In the genomic region with DNA sequence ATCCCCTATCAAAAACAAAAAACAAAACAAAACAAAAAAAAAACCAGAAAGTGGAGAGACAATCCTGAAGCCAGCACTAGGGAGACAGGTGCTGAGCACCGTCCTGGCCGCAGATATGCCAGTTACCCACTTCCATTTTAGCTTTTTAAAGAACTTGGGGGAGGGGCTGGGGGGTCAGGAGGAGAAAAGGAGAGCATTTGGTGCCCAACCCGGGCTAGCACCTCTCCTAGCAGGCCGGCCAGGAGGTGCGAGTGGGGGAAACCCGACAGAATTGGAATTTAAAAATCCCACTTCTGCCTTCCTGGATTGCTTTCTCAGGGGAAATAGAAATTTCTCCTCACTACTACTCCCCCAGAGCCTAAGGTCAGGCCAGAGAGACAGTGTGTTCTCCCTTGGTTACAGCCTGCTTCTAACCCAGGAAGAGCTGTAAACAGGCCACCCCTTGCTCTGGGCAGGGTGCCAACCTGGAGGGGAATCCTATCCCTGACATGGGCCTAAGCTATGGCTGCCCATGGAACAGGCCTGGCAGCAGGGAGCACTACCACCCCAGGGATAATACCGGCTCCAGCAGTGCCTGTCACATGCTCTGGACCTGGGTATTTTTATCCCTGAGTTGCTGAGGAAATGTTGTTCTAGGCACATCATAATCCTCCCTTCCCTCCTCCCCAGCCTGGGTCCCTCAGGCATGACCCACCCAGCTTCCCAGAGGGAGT, we compare ENCODE assay signal across 8 mouse cellular contexts. TPM values are rescaled to one million over a fixed set of nuclear protein-coding genes. Genes with fewer than 3 reads are reported as not detected.
DNase-seq lines count a peak whose midpoint lies in the region; ATAC-seq and TF ChIP-seq lines count a peak whose summit lies in the region.

No protein-coding gene starts in this region.

- DNase-seq in ES-E14 (ENCODE audit: low read depth, low spot score): no peak
- DNase-seq in adrenal gland, postnatal 10 days: peak; percentile 88
- peak; percentile 79 to 81 for DNase-seq in heart, postnatal 36 days
- peak; percentile 50 to 69 for DNase-seq in left cerebral cortex, postnatal 25 days (ENCODE audit: low spot score in 2 of 2)

- peak overlapping the region; percentile 99 for H3K4me2 ChIP-seq in forebrain, embryonic 13.5 days
- peak overlapping the region; percentile 96 for H3K4me2 ChIP-seq in midbrain, embryonic 12.5 days (replicated peaks)

- H3K9me3 ChIP-seq in ES-E14 (ENCODE audit: control insufficient read depth, insufficient read depth, low read depth, low read length): no peaks in the 10 kb centered on the region
- H3K9me3 ChIP-seq in forebrain, embryonic 13.5 days (replicated peaks): no peaks in the 10 kb centered on the region
- no peaks in the 10 kb centered on the region for H3K9me3 ChIP-seq in midbrain, embryonic 12.5 days

- ATAC-seq in forebrain, embryonic 13.5 days: no peak
- no peak for ATAC-seq in midbrain, embryonic 12.5 days (ENCODE audit: low FRiP score, low read depth)
- ATAC-seq in erythroid progenitor cell, adult 5-6 weeks (replicated peaks; ENCODE audit: low FRiP score, poor library complexity, severe bottlenecking): no peak

- intact Hi-C loops in heart, postnatal 36 days (cut with DNase I): loop anchor here (5.0 kb wide), 1 partner anchor 142 kb away; no protein-coding TSS in a partner anchor
- intact Hi-C loops in left cerebral cortex, postnatal 25 days (cut with DNase I): loop anchor here (1.0 to 2.0 kb wide), 2 partner anchors 15 to 36 kb away; no protein-coding TSS in a partner anchor

- peak overlapping the region; percentile 67; the same call in 1 of the 2 replicates for H3K27ac ChIP-seq in ES-E14 (ENCODE audit: insufficient read depth, low read depth, low read length, poor library complexity, severe bottlenecking)
- H3K27ac ChIP-seq in forebrain, embryonic 13.5 days: peak overlapping the region; percentile 88
- H3K27ac ChIP-seq in midbrain, embryonic 12.5 days (replicated peaks): peak overlapping the region; percentile 91
- H3K27ac ChIP-seq in testis, adult 2 months (ENCODE audit: control insufficient read depth, insufficient read depth, low read depth, low read length): peak overlapping the region; percentile 86

- in situ Hi-C loops in ES-E14 (cut with MboI; ENCODE audit: low sequenced_read_pairs in 2 of 2, unreplicated experiment in 2 of 2): no loop called here

- 32% methylated on average over 7 of the region's 7 CpGs for WGBS in forebrain, embryonic 13.5 days
- 42% methylated on average over 7 of the region's 7 CpGs for WGBS in midbrain, embryonic 12.5 days

- H3K4me1 ChIP-seq in ES-E14 (ENCODE audit: control insufficient read depth in 2 of 2, insufficient read depth in 2 of 2, low read length in 2 of 2, poor library complexity in 1 of 2): peaks cover 9 to 29% of the 10 kb centered on the region in 2 experiments
- H3K4me1 ChIP-seq in forebrain, embryonic 13.5 days: peaks cover 69% of the 10 kb centered on the region
- peaks cover 65% of the 10 kb centered on the region for H3K4me1 ChIP-seq in midbrain, embryonic 12.5 days
- peaks cover 29% of the 10 kb centered on the region for H3K4me1 ChIP-seq in testis, adult 2 months (ENCODE audit: control insufficient read depth, insufficient read depth, low read length)

- H3K4me3 ChIP-seq in ES-E14 (ENCODE audit: insufficient read depth in 1 of 2, low read depth in 1 of 2, low read length in 2 of 2, poor library complexity in 1 of 2, severe bottlenecking in 1 of 2): no peak overlapping the region; a peak in 1 of 4 replicates
- H3K4me3 ChIP-seq in forebrain, embryonic 13.5 days: peak overlapping the region; percentile 52; the same call in 1 of the 2 replicates
- peak overlapping the region; percentile 5; the same call in 1 of the 2 replicates for H3K4me3 ChIP-seq in midbrain, embryonic 12.5 days
- H3K4me3 ChIP-seq in testis, adult 2 months (ENCODE audit: control insufficient read depth, low read depth, low read length): peak overlapping the region; percentile 81

- TF ChIP-seq CTCF in testis, adult 2 months (IDR thresholded peaks at IDR 0.05; ENCODE audit: control insufficient read depth, insufficient read depth, insufficient replicate concordance, low read depth, low read length): no peak

- H3K27me3 ChIP-seq in forebrain, embryonic 13.5 days: no peaks in the 10 kb centered on the region
- no peaks in the 10 kb centered on the region for H3K27me3 ChIP-seq in midbrain, embryonic 12.5 days
- no peaks in the 10 kb centered on the region for H3K27me3 ChIP-seq in testis, adult 2 months (ENCODE audit: control insufficient read depth, insufficient read depth, low read length)

- peaks cover 41% of the 10 kb centered on the region for H3K36me3 ChIP-seq in ES-E14 (ENCODE audit: control insufficient read depth, insufficient read depth, low read length, poor library complexity, severe bottlenecking)
- H3K36me3 ChIP-seq in forebrain, embryonic 13.5 days (ENCODE audit: poor library complexity, severe bottlenecking): peaks cover 55% of the 10 kb centered on the region
- H3K36me3 ChIP-seq in midbrain, embryonic 12.5 days: peaks cover 57% of the 10 kb centered on the region
- peaks cover 2% of the 10 kb centered on the region for H3K36me3 ChIP-seq in testis, adult 2 months (ENCODE audit: control insufficient read depth, insufficient read depth, low read length)

- TF ChIP-seq POLR2A in testis, adult 2 months (IDR thresholded peaks at IDR 0.05; ENCODE audit: control insufficient read depth, low read depth, low read length): no peak

- H3K9ac ChIP-seq in ES-E14 (ENCODE audit: insufficient read depth, low read depth, low read length, poor library complexity, severe bottlenecking): peak overlapping the region; percentile 1; the same call in 1 of the 2 replicates
- peak overlapping the region; percentile 76 for H3K9ac ChIP-seq in forebrain, embryonic 13.5 days
- peak overlapping the region; percentile 17 for H3K9ac ChIP-seq in midbrain, embryonic 12.5 days (replicated peaks)

TF ChIP-seq in ES-E14, 5 proteins besides CTCF, POLR2A, EP300 and RAD21:
- TF ChIP-seq MAFK (IDR thresholded peaks at IDR 0.05; ENCODE audit: insufficient read depth, low read depth, low read length) (no peak), HCFC1 (IDR thresholded peaks at IDR 0.05; ENCODE audit: borderline replicate concordance, insufficient read depth, low read length) (no peak), ZNF384 (IDR thresholded peaks at IDR 0.05; ENCODE audit: low read depth, low read length) (no peak), CHD2 (IDR thresholded peaks at IDR 0.05; ENCODE audit: low read depth, low read length) (no peak), ZC3H11A (IDR thresholded peaks at IDR 0.05; ENCODE audit: borderline replicate concordance, low read depth, low read length) (no peak)

RNA-seq across cellular contexts. Expression of gene Nfe2l1, which starts 4.8 kb away (rescaled TPM):
- 166 and 208 TPM in 2 replicates for total RNA-seq in ES-E14 (2012; rRNA removed)
- 100 to 1,000 TPM; 300 to 307 TPM for total RNA-seq in adrenal gland, postnatal 10 days (2021)
- 49.0 and 56.2 TPM in 2 replicates for polyA plus RNA-seq in forebrain, embryonic 13.5 days (2015; fragmentation: Nextera tagmentation; extraction: Ambion mirVana)
- 100 to 1,000 TPM; 397 to 404 TPM for total RNA-seq in heart, postnatal 36 days (2021)
- total RNA-seq in left cerebral cortex, postnatal 25 days (2021): 100 to 1,000 TPM; 258 to 264 TPM
- polyA plus RNA-seq in midbrain, embryonic 12.5 days (2016; fragmentation: Nextera tagmentation; extraction: Ambion mirVana): 80.9 and 81.1 TPM in 2 replicates
- 46.7 and 59.1 TPM in 2 replicates for polyA plus RNA-seq in testis, adult 2 months (2012; rRNA removed)
- total RNA-seq in erythroid progenitor cell, adult 5-6 weeks (2015; ENCODE audit: low replicate concordance): 34.4 and 34.6 TPM in 2 replicates
- total RNA-seq in erythroid progenitor cell, adult 5-6 weeks (2017; ENCODE audit: low replicate concordance): 34.8 and 37.4 TPM in 2 replicates

RNA-seq across cellular contexts. Expression of gene Copz2, which starts 24.7 kb away (rescaled TPM):
- 2.5 and 5.5 TPM in 2 replicates for total RNA-seq in ES-E14 (2012; rRNA removed)
- 10 to 100 TPM; 45.5 to 50.3 TPM for total RNA-seq in adrenal gland, postnatal 10 days (2021)
- polyA plus RNA-seq in forebrain, embryonic 13.5 days (2015; fragmentation: Nextera tagmentation; extraction: Ambion mirVana): 12.3 and 13.8 TPM in 2 replicates
- total RNA-seq in heart, postnatal 36 days (2021): 10 to 100 TPM; 36.0 to 39.4 TPM
- total RNA-seq in left cerebral cortex, postnatal 25 days (2021): 1 to 10 TPM; 3.8 to 6.0 TPM
- 36.1 and 43.0 TPM in 2 replicates for polyA plus RNA-seq in midbrain, embryonic 12.5 days (2016; fragmentation: Nextera tagmentation; extraction: Ambion mirVana)
- polyA plus RNA-seq in testis, adult 2 months (2012; rRNA removed): 5.3 and 6.7 TPM in 2 replicates
- not detected in 2 replicates for total RNA-seq in erythroid progenitor cell, adult 5-6 weeks (2015; ENCODE audit: low replicate concordance)
- total RNA-seq in erythroid progenitor cell, adult 5-6 weeks (2017; ENCODE audit: low replicate concordance): not detected in 2 replicates

RNA-seq across cellular contexts. Expression of gene Cbx1, which starts 36.0 kb away (rescaled TPM):
- total RNA-seq in ES-E14 (2012; rRNA removed): 112 and 153 TPM in 2 replicates
- 10 to 100 TPM; 64.9 to 73.1 TPM for total RNA-seq in adrenal gland, postnatal 10 days (2021)
- 156 and 175 TPM in 2 replicates for polyA plus RNA-seq in forebrain, embryonic 13.5 days (2015; fragmentation: Nextera tagmentation; extraction: Ambion mirVana)
- total RNA-seq in heart, postnatal 36 days (2021): 10 to 100 TPM; 32.5 to 35.2 TPM
- total RNA-seq in left cerebral cortex, postnatal 25 days (2021): 10 to 100 TPM; 47.0 to 47.7 TPM
- polyA plus RNA-seq in midbrain, embryonic 12.5 days (2016; fragmentation: Nextera tagmentation; extraction: Ambion mirVana): 156 and 166 TPM in 2 replicates
- polyA plus RNA-seq in testis, adult 2 months (2012; rRNA removed): 15.4 and 16.6 TPM in 2 replicates
- 41.5 and 60.9 TPM in 2 replicates for total RNA-seq in erythroid progenitor cell, adult 5-6 weeks (2015; ENCODE audit: low replicate concordance)
- 60.8 and 75.6 TPM in 2 replicates for total RNA-seq in erythroid progenitor cell, adult 5-6 weeks (2017; ENCODE audit: low replicate concordance)

RNA-seq across cellular contexts. Expression of gene Snx11, which starts 47.6 kb away (rescaled TPM):
- total RNA-seq in ES-E14 (2012; rRNA removed): 55.6 and 57.6 TPM in 2 replicates
- total RNA-seq in adrenal gland, postnatal 10 days (2021): 10 to 100 TPM; 19.2 to 22.9 TPM
- 36.2 and 43.0 TPM in 2 replicates for polyA plus RNA-seq in forebrain, embryonic 13.5 days (2015; fragmentation: Nextera tagmentation; extraction: Ambion mirVana)
- total RNA-seq in heart, postnatal 36 days (2021): 10 to 100 TPM; 12.1 to 12.6 TPM
- total RNA-seq in left cerebral cortex, postnatal 25 days (2021): 10 to 100 TPM; 43.3 to 47.3 TPM
- 40.1 and 42.6 TPM in 2 replicates for polyA plus RNA-seq in midbrain, embryonic 12.5 days (2016; fragmentation: Nextera tagmentation; extraction: Ambion mirVana)
- polyA plus RNA-seq in testis, adult 2 months (2012; rRNA removed): 15.2 and 16.8 TPM in 2 replicates
- total RNA-seq in erythroid progenitor cell, adult 5-6 weeks (2015; ENCODE audit: low replicate concordance): 14.4 and 31.9 TPM in 2 replicates
- 36.2 and 49.7 TPM in 2 replicates for total RNA-seq in erythroid progenitor cell, adult 5-6 weeks (2017; ENCODE audit: low replicate concordance)

Comparison
In these comparisons a context has a peak if more than half of its experiments do, and no peak if none do; other contexts are left out.
1. H3K4me3 ChIP-seq: peak in forebrain, embryonic 13.5 days (single experiment), midbrain, embryonic 12.5 days (single experiment) and testis, adult 2 months (single experiment); none in ES-E14 (0 of 2).
2. H3K9ac ChIP-seq: peak in every context shown above with its lines; median percentile 76 in forebrain, embryonic 13.5 days; 17 in midbrain, embryonic 12.5 days; 1 in ES-E14.
3. Peak in every context shown above with its lines, with median percentiles within 50 percentile points of each other: H3K27ac ChIP-seq.